In genomic region chr5:7607924-7608323, GRCm38 (mm10) we compare ENCODE assay signal across 21 mouse cellular contexts.
"Had no signal": no experiment of that assay in that cellular context is flagged by ENCODE, and none has a peak within 500 bp of the region (broad histone marks: within the 10 kb centered on the region; RNA-seq: fewer than 3 reads in every experiment).

No protein-coding gene starts in this region.

- DNase-seq: lung, adult 2 months; lung, postnatal 14 days; lung, postnatal 36 days; retina, postnatal 1 day; right cerebral cortex, adult 18-20 months; right cerebral cortex, postnatal 25 days; right cerebral cortex, postnatal 4 days; spleen, adult 18-20 months; thymus, adult 18-20 months; thymus, postnatal 14 days; thymus, postnatal 36 days had no signal

- H3K4me2 ChIP-seq: lung, embryonic 15.5 days; midbrain, embryonic 11.5 days; midbrain, embryonic 13.5 days; neural tube, embryonic 13.5 days; neural tube, embryonic 15.5 days had no signal

- H3K9me3 ChIP-seq: lung, embryonic 15.5 days; megakaryocyte, embryonic 14.5 days; midbrain, embryonic 13.5 days; neural tube, embryonic 13.5 days; neural tube, embryonic 15.5 days had no signal

- H3K27me3 ChIP-seq: lung, embryonic 15.5 days; megakaryocyte, embryonic 14.5 days; midbrain, embryonic 13.5 days; neural tube, embryonic 13.5 days; neural tube, embryonic 15.5 days had no signal

- H3K4me3 ChIP-seq: lung, embryonic 15.5 days; megakaryocyte, embryonic 14.5 days; midbrain, embryonic 13.5 days; myocyte; neural tube, embryonic 13.5 days; neural tube, embryonic 15.5 days had no signal

- H3K9ac ChIP-seq: lung, embryonic 15.5 days; midbrain, embryonic 13.5 days; neural tube, embryonic 13.5 days; neural tube, embryonic 15.5 days had no signal

- H3K4me1 ChIP-seq: lung, embryonic 15.5 days; megakaryocyte, embryonic 14.5 days; midbrain, embryonic 13.5 days; neural tube, embryonic 13.5 days; neural tube, embryonic 15.5 days had no signal

- H3K27ac ChIP-seq: lung, embryonic 15.5 days; macrophage; midbrain, embryonic 13.5 days; neural tube, embryonic 13.5 days; neural tube, embryonic 15.5 days had no signal

- ATAC-seq: lung, postnatal 0 days; midbrain, embryonic 13.5 days; midbrain, embryonic 16.5 days had no signal

- H3K36me3 ChIP-seq: lung, embryonic 15.5 days; midbrain, embryonic 13.5 days; neural tube, embryonic 13.5 days; neural tube, embryonic 15.5 days had no signal
